Comparison of ENCODE assay signal across 8 mouse cellular contexts in the genomic region with DNA sequence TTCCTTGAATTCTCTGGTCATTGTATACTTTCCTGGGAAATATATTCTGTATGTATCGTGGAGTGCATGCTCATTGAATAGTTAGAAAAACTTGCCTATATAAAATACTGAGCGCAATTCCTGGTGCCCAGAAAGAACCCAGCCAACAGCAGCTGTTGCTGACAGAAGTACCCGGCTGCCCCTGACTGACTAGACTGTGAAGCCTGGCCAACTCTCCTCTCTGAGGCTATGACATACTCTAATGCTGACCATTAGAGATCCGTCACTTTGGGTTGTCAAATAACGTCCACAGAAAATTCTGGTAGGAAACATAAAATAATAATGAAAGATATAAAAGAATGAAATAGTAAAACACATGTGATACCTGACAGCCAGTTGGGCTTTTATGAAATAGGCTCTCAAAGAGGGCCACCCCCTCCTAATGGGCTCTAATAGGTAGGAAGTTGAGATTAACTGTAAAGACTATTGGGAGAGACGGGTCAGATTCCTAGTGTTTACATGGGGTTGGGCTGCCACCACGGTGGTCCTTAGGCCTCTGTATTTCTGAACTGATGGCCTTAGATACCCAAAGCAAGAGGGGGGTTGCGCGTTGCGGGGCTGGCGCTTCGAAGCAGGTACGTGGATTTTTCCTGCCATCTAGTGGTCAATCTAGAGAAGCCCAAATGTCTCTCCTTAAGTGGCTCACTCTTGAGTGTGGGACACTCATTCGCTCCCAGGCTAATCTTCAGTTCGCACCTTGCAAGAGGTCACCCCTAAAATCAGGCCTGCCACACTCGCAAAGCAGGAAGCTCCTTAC. TPM values are rescaled to one million over a fixed set of nuclear protein-coding genes. Genes with fewer than 3 reads are reported as not detected.
DNase-seq lines count a peak whose midpoint lies in the region; ATAC-seq and TF ChIP-seq lines count a peak whose summit lies in the region.

No protein-coding gene starts in this region.

- in situ Hi-C loops in Patski (cut with MboI; ENCODE audit: low pct_unique_long_range_greater_than_20kb) = loop anchor here (25.0 kb wide), 1 partner anchor 1020 kb away; a partner anchor contains a TSS

- 0 out of 2 replicates have a peak, but pooled peaks cover 2% of the 10 kb centered on the region for H3K4me1 ChIP-seq in embryonic fibroblast, embryonic 13.5 days (ENCODE audit: control insufficient read depth, insufficient read depth, low read length)
- H3K4me1 ChIP-seq in hindbrain, embryonic 15.5 days (replicated peaks) = peaks cover 10% of the 10 kb centered on the region
- H3K4me1 ChIP-seq in limb, embryonic 10.5 days = peaks cover 16% of the 10 kb centered on the region
- peaks cover 6% of the 10 kb centered on the region for H3K4me1 ChIP-seq in neural tube, embryonic 11.5 days (ENCODE audit: control insufficient read depth, insufficient read depth, low read length)

- H3K4me3 ChIP-seq in embryonic fibroblast, embryonic 13.5 days (ENCODE audit: insufficient read depth, low read length) = no peak overlapping the region
- no peak overlapping the region for H3K4me3 ChIP-seq in hindbrain, embryonic 15.5 days
- H3K4me3 ChIP-seq in limb, embryonic 10.5 days = no peak overlapping the region
- H3K4me3 ChIP-seq in neural tube, embryonic 11.5 days (ENCODE audit: low read depth, low read length) = no peak overlapping the region

- peak; percentile 10 for DNase-seq in adrenal gland, adult 2 months
- no peak for DNase-seq in adrenal gland, adult 8-10 months
- no peak for DNase-seq in Patski (ENCODE audit: low read depth, low spot score)
- DNase-seq in limb, embryonic 10.5 days (ENCODE audit: low spot score) = peak; percentile 67
- peak; percentile 73 for DNase-seq in neural tube, embryonic 11.5 days (ENCODE audit: low spot score)
- no peak for DNase-seq in T-cell, adult 2 months (ENCODE audit: low spot score)

- H3K9ac ChIP-seq in hindbrain, embryonic 15.5 days = no peak overlapping the region
- H3K9ac ChIP-seq in neural tube, embryonic 11.5 days (ENCODE audit: low read length) = no peak overlapping the region

- ATAC-seq in Patski = no peak
- ATAC-seq in hindbrain, embryonic 15.5 days (ENCODE audit: low FRiP score, low read depth) = peak; percentile 74; the same call in 1 of the 2 replicates
- ATAC-seq in neural tube, embryonic 11.5 days (ENCODE audit: insufficient read depth, low FRiP score, low TSS enrichment) = peak; percentile 75

- no peaks in the 10 kb centered on the region for H3K9me3 ChIP-seq in hindbrain, embryonic 15.5 days
- no peaks in the 10 kb centered on the region for H3K9me3 ChIP-seq in limb, embryonic 10.5 days (replicated peaks)
- no peaks in the 10 kb centered on the region for H3K9me3 ChIP-seq in neural tube, embryonic 11.5 days (ENCODE audit: control insufficient read depth, low read length)

- 25% methylated on average over 16 of the region's 16 CpGs for WGBS in hindbrain, embryonic 15.5 days
- WGBS in limb, embryonic 10.5 days = 23% methylated on average over 16 of the region's 16 CpGs
- WGBS in neural tube, embryonic 11.5 days = 27% methylated on average over 16 of the region's 16 CpGs

- H3K27ac ChIP-seq in embryonic fibroblast, embryonic 13.5 days (ENCODE audit: insufficient read depth, low read length) = no peak overlapping the region
- no peak overlapping the region for H3K27ac ChIP-seq in hindbrain, embryonic 15.5 days (replicated peaks)
- H3K27ac ChIP-seq in limb, embryonic 10.5 days = no peak overlapping the region
- no peak overlapping the region for H3K27ac ChIP-seq in neural tube, embryonic 11.5 days (ENCODE audit: low read depth, low read length)

- POLR2A ChIA-PET in Patski (lab: Charles Lee) = no interaction called here

- TF ChIP-seq CTCF in Patski (IDR thresholded peaks at IDR 0.05) = peak; percentile 69
- TF ChIP-seq CTCF in embryonic fibroblast, embryonic 13.5 days (IDR thresholded peaks at IDR 0.05; ENCODE audit: borderline replicate concordance, insufficient read depth, low read length) = peak; percentile 64

- TF ChIP-seq POLR2A in embryonic fibroblast, embryonic 13.5 days (IDR thresholded peaks at IDR 0.05; ENCODE audit: low read depth, low read length) = no peak

- no peaks in the 10 kb centered on the region for H3K36me3 ChIP-seq in hindbrain, embryonic 15.5 days
- no peaks in the 10 kb centered on the region for H3K36me3 ChIP-seq in limb, embryonic 10.5 days
- no peaks in the 10 kb centered on the region for H3K36me3 ChIP-seq in neural tube, embryonic 11.5 days (ENCODE audit: control insufficient read depth, insufficient read depth, low read length)

- CTCF ChIA-PET in Patski (lab: Charles Lee) = interaction anchor here (1.6 kb wide), 1 partner anchor 32 kb away, joined by 3 read pairs; no protein-coding TSS in a partner anchor

- H3K27me3 ChIP-seq in Patski = peaks cover 27% of the 10 kb centered on the region
- no peaks in the 10 kb centered on the region for H3K27me3 ChIP-seq in hindbrain, embryonic 15.5 days
- H3K27me3 ChIP-seq in limb, embryonic 10.5 days (ENCODE audit: low read depth, poor library complexity, severe bottlenecking) = no peaks in the 10 kb centered on the region
- no peaks in the 10 kb centered on the region for H3K27me3 ChIP-seq in neural tube, embryonic 11.5 days (ENCODE audit: control insufficient read depth, insufficient read depth, low read length)

- peak overlapping the region; percentile 36; the same call in 1 of the 2 replicates for H3K4me2 ChIP-seq in hindbrain, embryonic 15.5 days
- no peak overlapping the region for H3K4me2 ChIP-seq in neural tube, embryonic 11.5 days (ENCODE audit: low read depth)

RNA-seq across cellular contexts. Expression of a gene that starts 53.0 kb away (rescaled TPM):
- total RNA-seq in adrenal gland, adult 2 months (2021) = 10 to 100 TPM; 19.7 to 20.1 TPM
- 8.3 and 15.3 TPM in 2 replicates for polyA plus RNA-seq in adrenal gland, adult 2 months (2012; rRNA removed)
- total RNA-seq in adrenal gland, adult 8-10 months (2022) = 10 to 100 TPM; 21.1 to 25.5 (median 23.7) TPM
- 12.8 TPM for polyA plus RNA-seq in Patski (2021)
- 8.9 and 9.0 TPM in 2 replicates for polyA plus RNA-seq in embryonic fibroblast, embryonic 13.5 days (2011; ENCODE audit: insufficient read length, low read depth, missing spikeins)
- polyA plus RNA-seq in hindbrain, embryonic 15.5 days (2015; fragmentation: Nextera tagmentation; extraction: Ambion mirVana) = 10.6 and 13.2 TPM in 2 replicates
- 7.4 and 7.7 TPM in 2 replicates for polyA plus RNA-seq in limb, embryonic 10.5 days (2016; fragmentation: Nextera tagmentation; extraction: Ambion mirVana)
- 11.8 and 13.3 TPM in 2 replicates for polyA plus RNA-seq in neural tube, embryonic 11.5 days (2014; fragmentation: Nextera tagmentation; extraction: Ambion mirVana)

Comparison
In these comparisons a context has a peak if more than half of its experiments do, and no peak if none do; other contexts are left out.
1. DNase-seq: peak in adrenal gland, adult 2 months (single experiment), limb, embryonic 10.5 days (single experiment) and neural tube, embryonic 11.5 days (single experiment); none in adrenal gland, adult 8-10 months (single experiment), Patski (single experiment) and T-cell, adult 2 months (single experiment).